Mouse (Mus musculus) neural tube, embryonic 14.5 days (tissue): ENCODE measurements around the gene Acacb. TPM values are rescaled to one million over a fixed set of nuclear protein-coding genes. Genes with fewer than 3 reads are reported as not detected.
A peak's percentile ranks its signal among the peaks of the same experiment; 100 is the strongest.

Experiments used
- ATAC-seq: fragments of 200-750 bp; cut with Nextera tagmentation; 2 replicates; pipeline ENCODE4 v1.8.0; 2017; ENCODE audit warnings: low read depth, mild to moderate bottlenecking, moderate TSS enrichment, moderate library complexity
- H3K27ac ChIP-seq: fragments of 300-500 bp; sonication (generic); 2 replicates; pipeline ENCODE4 v1.5.1; 2014; ENCODE audit warnings: low read depth, mild to moderate bottlenecking, control low read depth, low read length, moderate library complexity, mixed read lengths
- H3K27me3 ChIP-seq: fragments of 300-500 bp; sonication (generic); 2 replicates; pipeline ENCODE4 v1.6.1; 2014; ENCODE audit warnings: low read length; ENCODE audit not compliant: control insufficient read depth, insufficient read depth
- H3K36me3 ChIP-seq: fragments of 300-500 bp; sonication (generic); 2 replicates; pipeline ENCODE4 v1.6.1; 2014; ENCODE audit warnings: low read length, mixed read lengths; ENCODE audit not compliant: control insufficient read depth, insufficient read depth
- H3K4me1 ChIP-seq: fragments of 300-500 bp; sonication (generic); 2 replicates; pipeline ENCODE4 v1.6.1; 2014; ENCODE audit warnings: low read length; ENCODE audit not compliant: control insufficient read depth, insufficient read depth
- H3K4me2 ChIP-seq: fragments of 300-500 bp; sonication (generic); 2 replicates; pipeline ENCODE4 v1.6.1; 2014; ENCODE audit warnings: mild to moderate bottlenecking, low read depth, low read length, control low read depth
- H3K4me3 ChIP-seq: fragments of 300-500 bp; sonication (generic); 2 replicates; pipeline ENCODE4 v1.5.1; 2014; ENCODE audit warnings: low read depth, low read length, control low read depth, mixed read lengths
- H3K9ac ChIP-seq: fragments of 300-500 bp; sonication (generic); replicated peaks from 2 replicates; pipeline ENCODE4 v1.6.1; 2014; ENCODE audit warnings: low read depth, mild to moderate bottlenecking, control low read depth, low read length, mixed read lengths
- H3K9me3 ChIP-seq: fragments of 300-500 bp; sonication (generic); 2 replicates; pipeline ENCODE4 v1.6.1; 2016; ENCODE audit warnings: low read length; ENCODE audit not compliant: control insufficient read depth
- WGBS: fragments of 180-500 bp; shearing (Covaris S2); extraction: QIAGEN DNeasy Blood & Tissue Kit; methylation state at CpG from one replicate; pipeline ENCODE4 v1.1.7; 2014; 5-methylcytosine and 5-hydroxymethylcytosine counted together
- polyA plus RNA-seq: library from polyadenylated mRNA; unstranded; fragments of >200 nt; fragmentation: Nextera tagmentation; extraction: Ambion mirVana; gene quantifications from 2 replicates; pipeline ENCODE4 v1.2.1, GENCODE M21; 2014

Acacb gene
- polyA plus RNA-seq, 1 experiment from 2014 or later = 4.8 TPM

DNA sequence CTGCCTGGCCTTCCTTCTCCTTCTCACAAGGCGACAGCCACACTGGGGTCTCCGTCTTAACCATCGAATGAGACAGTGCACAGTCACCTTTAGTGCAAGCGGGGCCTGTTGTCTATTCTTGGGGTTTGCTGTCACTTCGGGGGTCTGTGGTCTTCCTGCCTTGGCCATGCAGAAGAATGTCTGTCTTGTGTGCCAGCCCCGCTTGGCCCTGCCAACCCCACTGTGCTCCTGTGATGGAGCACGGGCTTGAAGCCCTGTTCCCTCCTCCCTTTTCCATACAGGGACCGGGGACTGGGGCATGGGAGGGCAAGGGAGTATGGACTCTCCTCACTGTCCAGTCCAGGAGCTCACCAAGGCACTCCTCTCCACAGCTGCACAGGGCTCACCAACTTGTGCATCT is 118.5 kb downstream of the Acacb start:
- Histone ChIP-seq H3K27ac (no peak overlapping the region), H3K9me3 (no peaks in the 10 kb centered on the region), H3K36me3 (no peaks in the 10 kb centered on the region), H3K9ac (no peak overlapping the region), H3K4me3 (no peak overlapping the region), H3K27me3 (peaks cover 6% of the 10 kb centered on the region), H3K4me2 (no peak overlapping the region), H3K4me1 (0 out of 2 replicates have a peak, but pooled peaks cover 2% of the 10 kb centered on the region)
- WGBS = 85% methylated on average over 8 of the region's 8 CpGs
- ATAC-seq = no peak

GRCm38 (mm10) chr5:114268646-114269045 is 122.3 kb downstream of the Acacb start:
- peaks cover 34% of the 10 kb centered on the region for H3K27me3 ChIP-seq
- H3K36me3 ChIP-seq = no peaks in the 10 kb centered on the region
- peaks cover 7% of the 10 kb centered on the region; the same call in 1 of the 2 replicates for H3K4me1 ChIP-seq
- WGBS = 51% methylated on average over 7 of the region's 7 CpGs
- H3K4me3 ChIP-seq = no peak overlapping the region
- no peak overlapping the region for H3K9ac ChIP-seq
- H3K9me3 ChIP-seq = no peaks in the 10 kb centered on the region
- no peak overlapping the region for H3K4me2 ChIP-seq
- H3K27ac ChIP-seq = no peak overlapping the region
- ATAC-seq = no peak; the same call in 1 of the 2 replicates

- no peak overlapping the region for H3K27ac ChIP-seq
- H3K9ac ChIP-seq = no peak overlapping the region
- H3K4me2 ChIP-seq = no peak overlapping the region
- no peak for ATAC-seq
- no peak overlapping the region for H3K4me3 ChIP-seq
- H3K27me3 ChIP-seq = peaks cover 42% of the 10 kb centered on the region
- no peaks in the 10 kb centered on the region for H3K36me3 ChIP-seq
- peaks cover 12% of the 10 kb centered on the region; the same call in 1 of the 2 replicates for H3K4me1 ChIP-seq
- WGBS = 70% methylated on average over 7 of the region's 7 CpGs
- no peaks in the 10 kb centered on the region for H3K9me3 ChIP-seq
Observed at GRCm38 (mm10) chr5:114269499-114269898, 123.2 kb downstream of the Acacb start.

- peaks cover 46% of the 10 kb centered on the region for H3K27me3 ChIP-seq
- H3K4me1 ChIP-seq = peaks cover 12% of the 10 kb centered on the region; the same call in 1 of the 2 replicates
Observed at GRCm38 (mm10) chr5:114269984-114270383, 123.6 kb downstream of the Acacb start.

GRCm38 (mm10) chr5:114273693-114274402 is 127.5 kb downstream of the Acacb start, which contains the start of gene Foxn4:
Gene Foxn4 (minus strand): TSS chr5:114273807.
- under 1% methylated on average over 55 of the region's 56 CpGs for WGBS
- H3K36me3 ChIP-seq = no peaks in the 10 kb centered on the region

More at GRCm38 (mm10) chr5:114269984-114270383, 123.6 kb downstream of the Acacb start:
- H3K9ac ChIP-seq = no peak overlapping the region
- WGBS = 15% methylated on average over 12 of the region's 12 CpGs
- no peak for ATAC-seq
- no peak overlapping the region for H3K4me2 ChIP-seq
- no peaks in the 10 kb centered on the region for H3K36me3 ChIP-seq
- no peak overlapping the region for H3K4me3 ChIP-seq
- H3K9me3 ChIP-seq = no peaks in the 10 kb centered on the region
- H3K27ac ChIP-seq = no peak overlapping the region

DNA sequence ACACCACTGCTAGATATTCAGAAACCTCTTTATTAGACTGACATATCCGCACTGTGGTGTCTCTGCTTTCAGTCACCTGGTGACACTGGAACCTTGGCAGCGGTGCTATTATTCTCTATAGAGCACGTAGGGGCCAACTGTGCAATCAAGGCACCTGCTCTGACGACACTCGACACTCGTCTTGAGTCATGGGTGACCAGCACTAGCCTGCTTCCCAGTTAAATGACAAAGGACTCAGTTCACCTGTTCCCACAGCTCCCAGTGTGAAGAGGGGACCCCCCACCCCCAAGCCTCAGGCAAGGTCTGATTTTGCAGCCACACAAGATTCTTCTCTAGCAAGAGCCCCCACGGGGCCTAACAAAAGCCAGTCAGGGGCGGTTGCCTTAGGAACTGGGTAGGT is 129.0 kb downstream of the Acacb start:
- Histone ChIP-seq H3K9me3 (no peaks in the 10 kb centered on the region), H3K27me3 (peaks cover 60% of the 10 kb centered on the region), H3K27ac (no peak overlapping the region), H3K4me2 (no peak overlapping the region), H3K4me3 (no peak overlapping the region), H3K36me3 (no peaks in the 10 kb centered on the region), H3K4me1 (peaks cover 12% of the 10 kb centered on the region), H3K9ac (no peak overlapping the region)
- no peak for ATAC-seq
- WGBS = 5% methylated on average over 8 of the region's 8 CpGs

More at GRCm38 (mm10) chr5:114273693-114274402, 127.5 kb downstream of the Acacb start, which contains the start of gene Foxn4:
- Histone ChIP-seq H3K4me3 (peak within 1 kb of the TSS; percentile 24), H3K9ac (no peak within 1 kb of the TSS), H3K4me1 (peaks cover 12% of the 10 kb centered on the region), H3K27me3 (peaks cover 63% of the 10 kb centered on the region), H3K4me2 (peak within 1 kb of the TSS; percentile 44), H3K27ac (no peak within 1 kb of the TSS), H3K9me3 (no peaks in the 10 kb centered on the region)
- no peak for ATAC-seq

GRCm38 (mm10) chr5:114275991-114276390 is 129.7 kb downstream of the Acacb start:
- ATAC-seq = no peak
- no peak overlapping the region for H3K27ac ChIP-seq
- WGBS = 18% methylated on average over 16 of the region's 16 CpGs
- no peaks in the 10 kb centered on the region for H3K9me3 ChIP-seq
- H3K4me3 ChIP-seq = no peak overlapping the region
- H3K4me1 ChIP-seq = peaks cover 12% of the 10 kb centered on the region
- H3K27me3 ChIP-seq = peaks cover 60% of the 10 kb centered on the region
- no peaks in the 10 kb centered on the region for H3K36me3 ChIP-seq
- H3K9ac ChIP-seq = no peak overlapping the region
- H3K4me2 ChIP-seq = no peak overlapping the region

GRCm38 (mm10) chr5:114279382-114280143 is 133.2 kb downstream of the Acacb start:
- Histone ChIP-seq H3K4me1 (no peaks in the 10 kb centered on the region; the same call in 1 of the 2 replicates), H3K4me3 (no peak overlapping the region), H3K9me3 (no peaks in the 10 kb centered on the region), H3K27ac (peak overlapping the region; percentile 22; the same call in 1 of the 2 replicates), H3K27me3 (peaks cover 26% of the 10 kb centered on the region), H3K9ac (no peak overlapping the region; the same call in 1 of the 2 replicates), H3K4me2 (peak overlapping the region; percentile 31; the same call in 1 of the 2 replicates), H3K36me3 (no peaks in the 10 kb centered on the region)
- 12% methylated on average over 12 of the region's 12 CpGs for WGBS
- ATAC-seq = no peak; the same call in 1 of the 2 replicates

DNA sequence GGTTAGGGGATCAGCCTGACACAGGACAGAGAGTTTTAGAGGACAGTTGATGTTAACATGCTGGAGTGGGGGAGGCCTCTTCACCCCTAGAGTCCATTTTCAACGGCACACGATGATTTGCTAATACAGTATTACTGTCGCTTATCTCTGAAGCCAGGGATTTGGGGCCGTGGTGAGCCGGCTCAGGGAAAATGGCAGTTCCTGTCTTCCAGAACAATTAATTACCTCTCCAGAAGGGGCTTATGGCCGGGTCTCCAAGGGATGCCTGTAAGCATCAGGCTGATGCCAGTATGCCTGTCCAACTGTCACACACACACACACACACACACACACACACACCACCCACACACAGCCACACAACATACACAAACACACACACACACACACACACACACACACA is 136.0 kb downstream of the Acacb start:
- 30% methylated on average over 6 of the region's 6 CpGs for WGBS
- Histone ChIP-seq H3K27ac (no peak overlapping the region), H3K4me3 (no peak overlapping the region), H3K36me3 (no peaks in the 10 kb centered on the region), H3K9me3 (no peaks in the 10 kb centered on the region), H3K4me1 (no peaks in the 10 kb centered on the region; the same call in 1 of the 2 replicates), H3K27me3 (peaks cover 7% of the 10 kb centered on the region), H3K9ac (no peak overlapping the region), H3K4me2 (no peak overlapping the region)
- ATAC-seq = no peak
